Mouse (Mus musculus) large intestine, adult 2 months (tissue): ENCODE data around the gene Map2k5. TPM values are rescaled to one million over a fixed set of nuclear protein-coding genes. Genes with fewer than 3 reads are reported as not detected.

Source experiments
- DNase-seq: peaks from one replicate; pipeline ENCODE4 v3.0.0-alpha.2; 2012; ENCODE audit warnings: low read depth, low spot score
- WGBS: fragments of 180-500 bp; shearing (Covaris S2); methylation state at CpG from one replicate; pipeline ENCODE4 v1.1.7; 2018; 5-methylcytosine and 5-hydroxymethylcytosine counted together
- polyA plus RNA-seq: library from polyadenylated mRNA; depleted of rRNA; stranded (reverse); fragments of >200 nt; gene quantifications from 2 replicates; pipeline ENCODE4 v1.2.3, GENCODE M21; 2012

Map2k5 gene
- polyA plus RNA-seq, 1 experiment: 13.3 TPM

DNA sequence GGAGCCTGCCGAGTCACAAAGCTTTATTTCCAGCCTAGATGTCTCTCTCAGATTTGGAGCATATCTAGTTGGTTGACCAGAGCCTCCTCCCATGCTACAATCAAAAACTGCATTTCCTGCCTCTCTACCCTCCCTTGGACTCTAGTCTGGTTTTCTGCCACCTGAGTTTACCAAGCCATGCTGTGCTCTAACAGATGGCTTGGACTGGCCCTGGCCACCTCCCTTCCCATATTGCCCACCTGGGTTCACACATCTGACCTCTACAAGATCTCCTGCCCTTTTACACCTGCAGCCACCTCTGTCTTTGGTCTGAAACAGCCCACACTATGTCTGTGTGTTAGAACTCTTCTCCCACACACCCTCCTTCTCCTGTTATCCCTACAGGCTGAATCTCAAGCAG lies 29.6 kb downstream of the Map2k5 start:
- DNase-seq: no peak
- 87% methylated on average over 1 of the region's 1 CpGs for WGBS

DNA sequence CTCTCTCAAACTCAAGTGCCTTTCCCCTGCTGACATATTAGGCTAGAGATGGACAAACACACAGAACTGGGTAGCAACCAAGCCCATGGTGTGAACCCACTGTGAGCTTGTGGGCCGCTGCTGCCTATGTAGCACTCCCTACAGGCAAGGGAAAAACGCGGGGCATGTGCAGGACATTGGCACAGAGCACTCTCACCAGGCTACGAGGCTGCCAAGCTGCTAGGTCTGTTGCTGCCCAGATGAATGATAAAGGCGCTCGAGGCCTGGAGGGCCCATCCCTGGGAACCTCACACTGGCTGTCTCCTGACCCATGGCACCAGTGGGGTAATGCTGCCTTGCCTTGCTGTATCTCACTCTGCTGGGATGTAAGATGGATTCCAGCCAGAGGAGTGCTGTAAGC lies 31.7 kb downstream of the Map2k5 start:
- no peak for DNase-seq
- WGBS: 86% methylated on average over 6 of the region's 6 CpGs

DNA sequence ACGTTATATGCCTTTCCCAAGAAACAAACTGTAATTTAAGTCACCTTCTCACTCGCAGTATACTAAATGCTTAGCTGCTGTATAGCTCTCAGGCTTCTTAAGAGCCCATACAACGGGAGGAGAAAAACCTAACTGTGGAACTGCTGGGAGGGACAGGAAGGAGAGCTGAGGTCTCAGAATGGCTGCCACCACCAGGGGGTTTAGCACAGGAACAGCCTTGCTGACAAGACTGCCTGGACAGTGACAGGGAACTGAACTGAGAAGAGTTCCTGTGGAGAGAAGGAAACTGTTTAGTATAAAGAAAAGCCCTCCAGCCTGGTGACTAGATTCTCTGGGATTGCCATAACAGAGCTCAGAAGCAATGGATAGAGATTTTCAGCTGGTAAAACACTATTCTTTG lies 35.9 kb downstream of the Map2k5 start:
- 89% methylated on average over 3 of the region's 3 CpGs for WGBS
- no peak for DNase-seq

DNA sequence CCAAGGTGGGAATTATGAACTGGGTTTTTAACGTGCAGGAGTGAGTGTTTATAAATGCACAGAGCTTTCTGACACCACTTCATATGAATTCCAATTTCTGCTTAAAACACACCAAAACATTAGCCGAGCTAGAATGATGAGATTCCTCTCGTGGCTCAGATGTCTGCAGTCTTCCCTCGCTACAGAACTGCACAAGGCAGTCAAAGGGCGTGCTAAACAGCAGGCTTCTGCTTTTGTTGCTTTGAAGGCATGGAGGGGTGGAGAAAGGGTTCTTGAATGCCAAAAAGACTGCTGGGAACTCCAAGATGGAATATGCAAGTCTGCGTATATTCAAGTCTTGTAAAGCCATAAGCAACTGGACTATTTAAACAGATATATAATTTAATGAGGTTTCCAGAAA lies 38.4 kb downstream of the Map2k5 start:
- 88% methylated on average over 6 of the region's 6 CpGs for WGBS

DNA sequence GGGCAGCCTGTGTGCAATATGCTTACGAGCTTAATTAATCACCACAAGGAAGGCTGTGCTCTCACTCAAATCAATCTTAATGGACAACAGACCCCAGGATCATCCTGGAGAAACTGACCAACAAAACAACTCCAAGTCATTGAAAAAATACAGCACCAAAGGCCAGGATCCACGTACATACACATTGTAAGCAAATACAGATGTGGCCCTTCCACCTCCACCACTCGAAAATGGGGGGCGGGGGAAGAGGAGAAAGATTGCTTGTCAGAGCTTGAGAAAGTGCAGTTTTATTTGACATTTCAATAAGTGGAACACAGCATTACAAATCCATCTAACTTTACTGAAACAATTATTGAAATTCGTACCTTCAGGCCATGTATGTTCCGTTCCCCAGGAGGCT lies 39.0 kb downstream of the Map2k5 start:
- 85% methylated on average over 6 of the region's 6 CpGs for WGBS
- DNase-seq: no peak

More for the DNA sequence above, 38.4 kb downstream of the Map2k5 start:
- no peak for DNase-seq

DNA sequence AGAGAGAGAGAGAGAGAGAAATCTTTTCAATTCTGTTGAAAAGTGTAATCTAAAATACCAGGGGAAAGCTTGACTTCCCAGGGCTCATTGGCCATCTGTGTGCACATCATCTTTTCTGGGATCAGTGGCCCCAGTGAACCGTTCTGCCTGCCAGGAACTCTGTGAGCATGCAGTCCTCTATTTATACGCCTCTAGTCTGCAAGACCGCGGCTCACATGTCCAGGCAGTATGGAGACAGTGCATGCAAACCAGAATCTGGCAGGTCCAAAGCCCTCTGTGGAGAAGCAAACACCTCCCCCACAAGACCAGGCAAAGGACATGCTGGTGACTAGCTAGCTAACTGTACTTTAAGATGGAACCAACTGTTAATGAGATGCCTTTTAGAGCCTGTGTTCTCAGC lies 41.9 kb downstream of the Map2k5 start:
- 96% methylated on average over 4 of the region's 4 CpGs for WGBS
- no peak for DNase-seq

DNA sequence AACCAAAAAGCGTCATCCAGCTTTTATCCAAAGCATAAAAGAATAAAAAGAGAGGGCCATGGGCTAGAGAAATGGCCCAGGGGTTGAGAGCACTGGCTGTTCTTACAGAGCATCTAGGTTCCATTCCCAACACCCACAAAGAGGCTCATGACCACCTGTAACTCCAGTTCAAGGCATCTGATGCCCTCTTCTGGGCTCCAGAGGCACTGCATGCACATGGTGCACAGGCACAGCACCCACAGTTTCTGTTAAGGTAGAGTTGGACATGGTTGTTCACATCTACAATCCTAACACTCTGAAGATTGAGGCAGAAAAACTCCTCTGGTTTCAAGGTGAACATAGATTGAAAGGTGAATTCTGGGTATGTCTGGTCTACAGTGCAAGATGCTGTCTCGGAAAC lies 44.6 kb downstream of the Map2k5 start:
- no peak for DNase-seq
- 98% methylated on average over 2 of the region's 2 CpGs for WGBS

DNA sequence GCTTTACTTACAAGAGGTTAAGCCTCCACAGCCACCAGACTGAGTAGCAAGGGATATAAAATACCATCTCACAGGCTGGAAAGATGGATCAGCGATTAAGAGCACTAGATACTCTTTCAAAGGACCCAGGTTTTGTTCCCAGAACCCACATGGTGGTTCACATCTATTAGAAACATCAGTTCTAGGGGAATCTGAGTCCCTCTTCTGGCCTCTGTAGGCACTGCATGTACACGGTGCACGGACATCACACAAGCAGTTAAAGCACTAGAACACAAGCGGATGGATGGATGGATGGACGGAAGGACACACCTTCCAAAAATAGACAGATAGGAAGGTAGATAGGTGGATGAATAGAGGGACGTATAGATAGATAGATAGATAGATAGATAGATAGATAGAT lies 46.5 kb downstream of the Map2k5 start:
- no peak for DNase-seq
- 97% methylated on average over 6 of the region's 6 CpGs for WGBS

DNA sequence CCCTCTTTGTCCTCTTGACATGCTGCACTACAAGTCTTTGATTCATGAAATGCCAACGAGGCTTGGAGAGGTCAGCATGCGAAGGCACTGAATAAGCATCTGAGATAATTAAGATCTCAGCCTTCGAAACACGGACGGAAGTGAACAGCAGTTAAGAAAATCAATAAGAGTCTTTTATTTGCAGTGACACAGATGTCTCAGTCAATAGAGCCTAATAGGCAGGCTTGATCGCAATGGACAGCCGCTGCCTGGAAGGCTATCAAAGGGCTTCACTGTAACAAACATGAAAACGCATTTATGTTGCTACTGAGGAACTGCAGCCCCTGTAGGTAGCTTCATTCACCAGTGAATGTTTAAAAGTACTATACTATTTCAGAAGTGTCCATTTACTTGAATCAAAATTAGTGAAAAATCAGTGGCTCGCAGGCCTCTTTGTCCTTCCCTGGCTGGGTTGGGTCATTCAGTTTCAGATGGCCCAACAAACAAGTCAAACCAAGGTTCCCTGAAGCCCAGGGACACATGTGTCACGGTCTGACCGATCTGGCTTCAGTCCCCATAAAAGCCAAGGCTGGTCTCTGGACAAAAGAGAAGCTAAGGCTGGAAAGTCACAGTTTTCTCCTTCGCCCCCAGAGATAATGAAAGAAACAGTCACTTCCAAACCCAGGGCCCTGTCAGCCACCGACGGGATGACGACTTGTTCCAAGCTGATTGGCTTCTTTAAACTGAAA lies 48.6 kb downstream of the Map2k5 start:
- WGBS: 90% methylated on average over 15 of the region's 15 CpGs
- no peak for DNase-seq

DNA sequence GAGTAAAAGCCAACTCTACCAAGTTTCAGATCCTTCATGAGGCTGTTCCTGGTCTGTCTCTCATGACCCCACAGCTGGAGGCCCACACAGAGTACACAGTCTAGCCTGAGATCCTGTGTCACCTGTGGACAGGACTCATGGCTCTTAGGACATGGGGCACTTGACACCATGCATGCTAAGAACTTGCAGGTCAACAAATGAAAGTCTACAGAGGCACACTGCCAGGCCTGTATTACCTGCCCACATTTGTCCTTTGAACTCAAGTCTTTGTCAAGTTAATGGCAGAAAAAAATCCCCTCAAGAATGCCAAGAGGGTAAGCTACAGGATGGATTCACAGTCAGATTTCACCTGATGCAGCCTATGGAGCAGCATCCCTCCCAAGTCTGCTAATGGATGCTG lies 62.5 kb downstream of the Map2k5 start:
- no peak for DNase-seq

DNA sequence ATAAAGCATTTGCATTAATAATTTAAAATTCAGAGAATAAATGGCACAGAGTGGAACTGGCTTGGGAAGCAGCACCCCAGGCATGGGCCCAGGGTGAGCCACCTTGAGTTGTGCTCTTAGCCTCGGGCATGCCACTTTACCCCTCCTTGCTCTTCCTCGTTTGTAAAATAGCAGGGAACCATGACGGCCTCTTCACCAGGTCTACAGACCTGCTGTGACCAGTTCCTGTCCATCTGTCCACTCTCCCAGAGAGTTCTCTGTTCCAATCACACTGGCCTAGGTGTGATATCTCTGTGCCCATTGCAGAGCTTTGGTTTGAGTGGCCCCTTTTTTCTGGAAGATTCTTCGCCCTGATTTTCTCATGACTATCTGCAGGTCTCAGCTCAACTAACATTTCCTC lies 63.6 kb downstream of the Map2k5 start:
- DNase-seq: no peak
- 88% methylated on average over 4 of the region's 4 CpGs for WGBS

DNA sequence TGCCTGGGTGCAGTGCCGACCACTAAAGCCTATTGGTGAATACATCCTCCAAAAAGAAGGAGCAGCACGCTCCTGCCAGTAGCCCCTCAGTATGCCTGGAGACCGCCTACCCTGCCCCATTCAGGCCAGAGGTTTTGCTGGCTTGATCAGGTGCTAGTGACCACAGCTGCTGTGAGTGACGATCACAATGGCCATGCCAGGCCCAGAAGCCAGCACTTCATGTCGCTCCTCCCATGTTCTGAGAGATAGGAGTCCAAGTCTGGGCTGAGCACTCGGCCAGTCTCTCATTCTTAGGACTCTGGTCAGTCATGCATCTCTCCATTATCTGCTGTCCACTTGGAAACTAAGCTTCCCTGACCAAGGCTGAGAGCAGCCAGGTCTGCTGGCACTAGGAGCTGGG lies 67.7 kb downstream of the Map2k5 start:
- no peak for DNase-seq
- 95% methylated on average over 6 of the region's 6 CpGs for WGBS

DNA sequence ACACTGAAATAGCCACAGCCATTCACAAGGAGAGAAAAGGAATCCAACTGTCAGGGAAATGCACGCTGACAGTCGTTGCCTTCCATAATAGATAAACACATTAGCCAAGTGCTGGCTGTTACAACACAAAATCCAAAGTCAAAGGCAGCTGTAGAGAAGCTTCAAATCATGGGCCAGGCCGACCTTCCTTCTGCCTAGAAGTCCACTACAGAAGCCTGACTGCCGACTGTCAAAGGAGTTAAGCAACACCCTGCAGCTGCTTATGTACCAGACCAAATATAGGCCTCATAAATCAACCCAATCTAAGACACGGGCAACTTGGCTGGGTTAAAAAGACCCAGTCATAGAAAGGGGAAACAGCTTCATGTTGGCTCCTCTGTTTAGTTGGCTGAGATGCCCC lies 68.7 kb downstream of the Map2k5 start:
- no peak for DNase-seq
- WGBS: 27% methylated on average over 5 of the region's 5 CpGs

DNA sequence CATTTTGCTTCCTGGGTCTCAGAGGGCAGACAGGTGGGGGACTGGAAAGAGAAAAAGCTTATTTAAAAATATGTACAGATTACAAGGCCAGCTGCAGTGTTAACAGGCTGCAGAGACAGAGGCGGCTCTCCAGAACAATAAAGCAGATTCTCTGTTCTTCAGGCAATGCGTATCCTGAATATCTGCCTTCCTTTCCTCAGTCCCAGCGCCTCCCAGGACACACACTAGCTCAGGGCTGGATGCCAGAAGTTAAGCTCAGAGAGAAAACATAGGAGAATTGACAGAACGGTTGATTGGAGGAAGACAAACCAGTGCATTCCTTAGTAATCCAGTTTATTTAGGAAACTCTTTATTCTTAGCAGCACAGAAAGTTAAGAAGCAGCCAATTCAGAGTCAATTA lies 69.3 kb downstream of the Map2k5 start:
- WGBS: 53% methylated on average over 4 of the region's 4 CpGs

DNA sequence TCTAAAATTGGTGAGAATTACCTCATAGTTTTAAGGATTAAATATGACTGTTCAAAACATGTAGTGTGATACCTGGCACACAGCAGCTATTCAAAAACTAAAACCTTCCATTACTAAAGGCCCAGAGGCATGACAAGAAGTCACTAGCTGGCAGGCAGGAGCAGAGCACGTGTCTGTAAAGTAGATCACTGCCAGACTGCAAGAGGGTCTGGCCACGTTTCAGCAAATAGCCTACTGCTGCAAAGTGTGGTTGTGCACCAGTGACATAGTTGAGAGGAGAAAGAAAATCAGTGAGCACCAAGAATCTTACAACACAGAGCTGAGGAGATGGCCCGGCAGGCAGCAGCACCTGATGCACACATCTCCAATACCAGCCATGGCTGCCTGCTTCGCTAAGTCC lies 75.2 kb downstream of the Map2k5 start:
- 92% methylated on average over 4 of the region's 4 CpGs for whole genome bisulfite sequencing
- DNase-seq: no peak

More for the DNA sequence above, 69.3 kb downstream of the Map2k5 start:
- no peak for DNase-seq

DNA sequence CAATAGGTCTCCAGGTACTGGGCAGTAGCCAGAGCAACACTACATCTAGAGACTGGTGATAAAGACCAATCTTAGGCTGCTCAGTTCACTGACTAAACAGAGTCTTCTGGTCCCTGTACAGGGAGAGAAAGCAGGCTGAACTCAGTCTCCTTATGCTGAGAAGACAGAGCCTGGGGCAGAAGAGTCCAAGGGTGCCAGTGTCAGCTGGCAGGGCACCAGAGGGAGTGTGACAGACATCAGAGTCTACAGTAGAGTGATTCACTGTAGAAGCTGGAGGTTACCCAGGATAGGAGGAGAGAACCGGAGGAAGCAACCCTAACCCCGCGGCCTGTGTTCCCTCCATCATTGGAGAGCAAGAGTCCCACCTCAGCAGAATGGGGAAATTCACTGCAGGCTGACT lies 79.0 kb downstream of the Map2k5 start:
- DNase-seq: no peak
- 98% methylated on average over 3 of the region's 3 CpGs for WGBS

DNA sequence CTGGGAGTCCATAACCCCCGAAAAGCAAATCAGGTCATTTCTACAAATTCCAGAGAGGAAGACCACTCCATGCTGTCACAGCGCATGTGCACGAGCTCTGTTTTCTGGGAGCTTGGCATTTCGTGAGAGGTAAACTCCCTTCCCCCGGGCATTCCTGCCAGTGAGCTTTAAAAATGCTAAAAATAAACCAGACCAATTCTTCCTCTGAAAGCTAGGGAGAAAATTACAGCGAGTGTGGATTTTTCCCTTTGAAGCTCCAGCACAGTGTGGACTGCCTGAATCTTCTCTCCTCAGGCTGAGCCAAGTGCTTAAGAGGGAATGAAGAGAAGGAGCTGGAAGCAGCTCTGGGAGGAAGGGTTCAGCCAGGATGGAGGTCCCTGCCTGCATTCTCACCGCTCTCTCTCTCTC lies 82.1 kb downstream of the Map2k5 start:
- 68% methylated on average over 7 of the region's 7 CpGs for WGBS
- no peak for DNase-seq

DNA sequence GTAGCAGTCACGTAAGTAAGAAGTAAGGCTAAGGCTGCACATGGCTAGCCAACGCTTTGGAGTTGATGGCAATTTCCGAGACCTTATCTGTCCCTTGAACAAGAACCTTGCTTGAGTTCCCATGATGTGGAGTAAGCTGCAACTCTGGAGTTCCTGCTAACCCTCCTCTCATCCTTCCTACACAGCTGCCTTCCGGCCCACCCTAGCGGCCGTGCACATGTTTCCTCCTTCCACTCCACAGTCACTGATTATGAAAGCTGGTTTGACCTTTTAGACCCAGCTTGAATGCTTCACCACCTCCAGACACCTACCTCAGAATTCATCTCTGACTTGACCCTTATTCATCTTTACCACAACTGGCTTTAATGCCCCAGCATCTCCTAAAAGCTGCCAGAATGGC lies 82.9 kb downstream of the Map2k5 start:
- no peak for DNase-seq

DNA sequence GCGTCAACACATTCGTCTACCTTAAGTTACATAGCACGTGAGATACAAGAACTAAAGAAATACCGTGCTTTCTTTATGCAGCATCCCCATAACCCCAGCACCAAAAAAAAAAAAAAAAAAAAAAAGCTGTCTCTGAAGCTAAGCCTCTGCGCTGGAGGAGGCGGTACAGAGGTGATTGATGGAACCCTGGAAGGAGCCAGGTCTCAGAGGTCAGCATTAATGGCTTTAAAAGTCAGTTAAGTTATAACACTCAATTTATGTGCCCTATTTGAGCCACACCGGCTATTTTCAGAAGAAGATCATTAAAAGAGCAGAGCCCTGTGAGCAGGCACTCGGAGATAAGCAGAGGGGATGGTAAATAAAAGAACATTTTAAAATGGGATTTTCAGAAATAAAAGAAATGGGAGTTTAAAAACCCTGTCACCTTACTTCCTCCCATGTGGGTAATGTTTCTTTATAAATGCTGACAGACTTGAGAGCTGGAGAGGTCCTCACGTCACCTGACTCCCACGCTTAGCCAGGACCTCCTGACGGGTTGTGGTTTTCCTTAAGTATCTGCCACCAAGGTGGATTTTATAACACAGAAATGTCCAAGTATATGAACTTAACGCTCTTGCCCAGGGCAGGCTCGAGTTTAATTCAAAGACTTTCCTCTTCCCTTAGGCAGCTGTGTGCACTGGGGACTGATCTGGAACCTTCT lies 83.8 kb downstream of the Map2k5 start:
- no peak for DNase-seq
- WGBS: 78% methylated on average over 13 of the region's 13 CpGs

More for the DNA sequence above, 82.9 kb downstream of the Map2k5 start:
- 87% methylated on average over 6 of the region's 6 CpGs for WGBS

DNA sequence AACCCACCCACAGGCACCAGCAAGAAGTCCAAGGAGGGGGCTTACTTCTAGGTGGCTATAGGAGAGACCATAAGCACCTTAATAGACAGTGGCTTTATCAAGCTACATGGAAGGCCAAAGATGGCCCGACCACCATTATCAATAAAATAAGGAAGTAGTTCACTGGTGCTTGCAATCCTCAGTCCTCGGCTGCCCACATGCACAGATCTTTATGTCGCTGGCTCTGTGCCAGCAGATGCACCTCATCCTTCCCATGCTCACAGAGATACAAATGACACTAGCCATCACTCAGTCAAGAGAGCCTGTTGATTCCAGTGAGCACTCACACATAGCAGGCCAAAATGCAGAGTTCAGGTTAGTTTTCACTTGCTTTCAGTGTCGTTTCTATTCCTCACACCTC lies 89.0 kb downstream of the Map2k5 start:
- WGBS: 81% methylated on average over 4 of the region's 4 CpGs
- DNase-seq: no peak

DNA sequence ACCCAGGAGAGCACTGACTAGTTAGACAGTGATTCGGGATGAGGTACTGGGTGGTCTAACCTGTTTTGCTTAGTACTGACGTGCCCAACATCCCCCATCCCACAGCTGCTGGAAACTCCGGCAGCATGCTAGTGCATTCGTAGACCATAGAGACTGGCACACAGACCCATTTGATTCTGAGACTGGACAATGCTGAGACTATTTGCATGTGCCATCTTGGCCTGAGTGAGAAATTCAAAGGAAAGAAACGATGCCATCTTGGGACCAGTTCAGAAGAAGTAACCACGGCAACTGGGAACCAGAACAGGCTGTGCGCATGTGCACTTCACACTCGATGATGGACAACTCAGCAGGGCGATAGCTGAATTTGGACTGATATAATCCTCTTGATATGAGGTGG lies 93.3 kb downstream of the Map2k5 start:
- DNase-seq: no peak
- 95% methylated on average over 9 of the region's 9 CpGs for WGBS

DNA sequence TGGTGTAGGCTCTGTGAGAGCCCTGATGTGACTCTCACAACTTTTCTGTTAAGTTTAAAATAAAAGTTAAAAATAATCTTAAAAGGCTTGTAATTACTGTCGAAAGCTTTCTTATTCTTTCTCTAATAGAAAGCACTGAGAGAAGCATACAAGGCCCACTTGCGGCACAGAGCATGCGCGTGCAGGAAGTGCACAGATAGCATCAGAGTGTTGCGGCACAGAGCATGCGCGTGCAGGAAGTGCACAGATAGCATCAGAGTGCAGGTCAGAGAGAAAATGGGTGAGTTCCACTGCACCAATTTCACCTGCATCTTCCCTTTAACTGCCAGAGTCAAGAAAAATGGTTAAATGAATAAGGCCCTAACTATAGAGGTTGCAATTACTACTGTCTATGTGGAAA lies 95.7 kb downstream of the Map2k5 start:
- 92% methylated on average over 7 of the region's 7 CpGs for WGBS
- no peak for DNase-seq
